Mouse (Mus musculus): Measurements from ENCODE around the gene Klhdc3.

DNA sequence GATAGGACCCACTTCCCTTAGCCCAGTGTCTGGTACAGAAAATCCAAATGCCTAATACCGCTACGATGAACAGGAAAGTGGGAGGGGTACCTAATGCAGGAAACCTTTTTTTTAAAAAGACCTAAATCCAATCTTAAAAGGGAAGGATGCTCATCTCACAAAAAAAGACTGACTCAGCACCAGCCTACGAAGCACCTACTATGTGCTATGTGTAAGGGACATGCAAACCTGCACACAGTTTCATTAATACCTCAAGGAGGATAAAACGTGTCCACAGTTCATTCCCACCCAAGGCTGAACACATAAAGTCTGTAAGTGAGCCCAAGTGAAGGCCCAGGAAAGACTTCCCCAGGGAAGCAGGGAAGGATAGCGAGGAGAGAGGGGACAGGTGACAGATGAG is 21.8 kb upstream of the Klhdc3 start:
- TF ChIP-seq CTCF (IDR thresholded peaks at IDR 0.05; ENCODE audit: control insufficient read depth, insufficient read depth, insufficient read length) (no peak), CEBPB (IDR thresholded peaks at IDR 0.05; ENCODE audit: low read depth) (no peak), MYOG (IDR thresholded peaks at IDR 0.05; ENCODE audit: control insufficient read depth, extremely low read depth, insufficient read length) (no peak)

Data from C2C12 (cell line).